Mouse (Mus musculus) small intestine, adult 2 months (tissue): ENCODE results near the gene Prepl. TPM values are rescaled to one million over a fixed set of nuclear protein-coding genes. Genes with fewer than 3 reads are reported as not detected.

Experiments used
- H3K27ac ChIP-seq: fragments of 200-500 bp; 2 replicates; pipeline ENCODE4 v1.5.1; 2012; ENCODE audit warnings: low read depth, low read length, control low read depth, inconsistent platforms; ENCODE audit not compliant: insufficient read depth
- H3K27me3 ChIP-seq: fragments of 200-500 bp; 2 replicates; pipeline ENCODE4 v1.6.1; 2012; ENCODE audit warnings: mild to moderate bottlenecking, moderate library complexity, low read length, inconsistent platforms; ENCODE audit not compliant: control insufficient read depth, insufficient read depth
- H3K36me3 ChIP-seq: fragments of 200-500 bp; 2 replicates; pipeline ENCODE4 v1.6.1; 2012; ENCODE audit warnings: mild to moderate bottlenecking, low read length, control low read depth, inconsistent platforms; ENCODE audit not compliant: control insufficient read depth, insufficient read depth
- H3K4me1 ChIP-seq: fragments of 200-500 bp; 2 replicates; pipeline ENCODE4 v1.6.1; 2012; ENCODE audit warnings: low read length, inconsistent platforms, mixed read lengths; ENCODE audit not compliant: control insufficient read depth, insufficient read depth, insufficient read length
- H3K4me3 ChIP-seq: fragments of 200-500 bp; 2 replicates; pipeline ENCODE4 v1.5.1; 2012; ENCODE audit warnings: low read depth, mild to moderate bottlenecking, control low read depth, inconsistent platforms, low read length, moderate library complexity
- CTCF ChIP-seq: fragments of 200-500 bp; IDR thresholded peaks from 2 replicates; pipeline ENCODE4 v1.5.1; 2012; ENCODE audit warnings: low read depth, mild to moderate bottlenecking, control low read depth, inconsistent platforms, low read length, moderate library complexity, mixed read lengths; ENCODE audit not compliant: insufficient replicate concordance, insufficient read length; ENCODE audit errors: extremely low read depth
- POLR2A ChIP-seq: fragments of 200-500 bp; IDR thresholded peaks from 2 replicates; pipeline ENCODE4 v1.6.1; 2012; ENCODE audit warnings: low read depth, mild to moderate bottlenecking, control low read depth, inconsistent platforms, low read length, moderate library complexity
- WGBS: fragments of 180-500 bp; shearing (Covaris S2); methylation state at CpG from one replicate; pipeline ENCODE4 v1.1.7; 2018; 5-methylcytosine and 5-hydroxymethylcytosine counted together
- polyA plus RNA-seq: library from polyadenylated mRNA; depleted of rRNA; stranded (reverse); fragments of >200 nt; gene quantifications from 2 replicates; pipeline ENCODE4 v1.2.3, GENCODE M21; 2012

Prepl gene
- polyA plus RNA-seq, 1 experiment: 3.0 TPM

GRCm38 (mm10) chr17:85100232-85100631, 10.2 kb upstream of the Prepl start:
- Histone ChIP-seq H3K4me1 (no peaks in the 10 kb centered on the region), H3K27me3 (no peaks in the 10 kb centered on the region)
- 58% methylated on average over 3 of the region's 3 CpGs for WGBS

GRCm38 (mm10) chr17:85098677-85099323, 8.8 kb upstream of the Prepl start:
- Histone ChIP-seq H3K4me1 (no peaks in the 10 kb centered on the region), H3K36me3 (peaks cover 23% of the 10 kb centered on the region), H3K4me3 (no peak overlapping the region), H3K27me3 (no peaks in the 10 kb centered on the region), H3K27ac (no peak overlapping the region)
- no peak for TF ChIP-seq CTCF
- TF ChIP-seq POLR2A: no peak
- WGBS: 93% methylated on average over 7 of the region's 7 CpGs

More at GRCm38 (mm10) chr17:85100232-85100631, 10.2 kb upstream of the Prepl start:
- Histone ChIP-seq H3K4me3 (no peak overlapping the region), H3K36me3 (peaks cover 23% of the 10 kb centered on the region), H3K27ac (no peak overlapping the region)
- no peak for TF ChIP-seq CTCF

- TF ChIP-seq CTCF: no peak
- no peak for TF ChIP-seq POLR2A
- 94% methylated on average over 3 of the region's 3 CpGs for WGBS
- H3K36me3 ChIP-seq: peaks cover 23% of the 10 kb centered on the region
- no peaks in the 10 kb centered on the region for H3K27me3 ChIP-seq
- no peak overlapping the region for H3K27ac ChIP-seq
- H3K4me1 ChIP-seq: no peaks in the 10 kb centered on the region
- no peak overlapping the region for H3K4me3 ChIP-seq
Measured at GRCm38 (mm10) chr17:85096396-85096795, 6.4 kb upstream of the Prepl start.

GRCm38 (mm10) chr17:85091762-85092161, 1.7 kb upstream of the Prepl start:
- Histone ChIP-seq H3K4me3 (no peak overlapping the region), H3K4me1 (peaks cover 2% of the 10 kb centered on the region; the same call in 1 of the 2 replicates), H3K27ac (no peak overlapping the region), H3K27me3 (no peaks in the 10 kb centered on the region), H3K36me3 (0 out of 2 replicates have a peak, but pooled peaks cover 2% of the 10 kb centered on the region)
- no peak for TF ChIP-seq POLR2A
- no peak for TF ChIP-seq CTCF
- 76% methylated on average over 6 of the region's 6 CpGs for WGBS

- peak overlapping the region; percentile 59 for H3K27ac ChIP-seq
- H3K4me3 ChIP-seq: peak overlapping the region; percentile 98
- WGBS: 1% methylated on average over 16 of the region's 16 CpGs
- no peaks in the 10 kb centered on the region for H3K36me3 ChIP-seq
- H3K27me3 ChIP-seq: no peaks in the 10 kb centered on the region
- H3K4me1 ChIP-seq: peaks cover 4% of the 10 kb centered on the region; the same call in 1 of the 2 replicates
- no peak for TF ChIP-seq CTCF
- TF ChIP-seq POLR2A: no peak
Measured at GRCm38 (mm10) chr17:85089621-85090020, 420 bp downstream of the Prepl start.

GRCm38 (mm10) chr17:85089011-85089410, 1.0 kb downstream of the Prepl start:
- TF ChIP-seq POLR2A (no peak), CTCF (no peak)
- H3K4me1 ChIP-seq: peaks cover 4% of the 10 kb centered on the region; the same call in 1 of the 2 replicates
- WGBS: 57% methylated on average over 6 of the region's 6 CpGs
- no peaks in the 10 kb centered on the region for H3K27me3 ChIP-seq
- H3K27ac ChIP-seq: no peak overlapping the region
- H3K36me3 ChIP-seq: no peaks in the 10 kb centered on the region
- H3K4me3 ChIP-seq: no peak overlapping the region

GRCm38 (mm10) chr17:85088401-85088800, 1.6 kb downstream of the Prepl start:
- TF ChIP-seq POLR2A: no peak
- no peak for TF ChIP-seq CTCF
- WGBS: 87% methylated on average over 11 of the region's 11 CpGs
- Histone ChIP-seq H3K4me1 (peaks cover 4% of the 10 kb centered on the region; the same call in 1 of the 2 replicates), H3K36me3 (no peaks in the 10 kb centered on the region), H3K27ac (no peak overlapping the region), H3K4me3 (no peak overlapping the region), H3K27me3 (no peaks in the 10 kb centered on the region)
